Mouse (Mus musculus) spleen, adult 18-20 months (tissue): ENCODE data around the gene Foxred2.

Experiments
- DNase-seq, 2 experiments: peaks; one replicate each; pipeline ENCODE4 v3.0.0; 2022; ENCODE audit warnings: mixed read lengths in 2 of 2

The Foxred2 gene

GRCm38 (mm10) chr15:77941563-77941962, 15.0 kb downstream of the Foxred2 start:
- no peak for DNase-seq

- no peak for DNase-seq
Measured at GRCm38 (mm10) chr15:77938516-77938915, 18.0 kb downstream of the Foxred2 start.

GRCm38 (mm10) chr15:77935673-77936375, 20.7 kb downstream of the Foxred2 start:
- no peak for DNase-seq

- DNase-seq = no peak
Measured at GRCm38 (mm10) chr15:77934968-77935367, 21.6 kb downstream of the Foxred2 start.

GRCm38 (mm10) chr15:77934326-77934725, 22.2 kb downstream of the Foxred2 start:
- DNase-seq = no peak

GRCm38 (mm10) chr15:77933770-77934169, 22.8 kb downstream of the Foxred2 start:
- DNase-seq = peak; percentile 82 to 96

- no peak for DNase-seq
Measured at GRCm38 (mm10) chr15:77933222-77933621, 23.3 kb downstream of the Foxred2 start.

- DNase-seq = no peak
Measured at GRCm38 (mm10) chr15:77931689-77932016, 24.9 kb downstream of the Foxred2 start.

- DNase-seq = no peak
Measured at GRCm38 (mm10) chr15:77930986-77931688, 25.4 kb downstream of the Foxred2 start.

GRCm38 (mm10) chr15:77929804-77930203, 26.7 kb downstream of the Foxred2 start:
- DNase-seq = no peak

- DNase-seq = peak; percentile 81 to 90
Measured at GRCm38 (mm10) chr15:77928673-77929331, 27.7 kb downstream of the Foxred2 start, which contains the start of gene Txn2. Gene Txn2 (minus strand): TSS chr15:77929006.

- DNase-seq = no peak
Measured at GRCm38 (mm10) chr15:77928091-77928490, 28.4 kb downstream of the Foxred2 start.

- DNase-seq = no peak
Measured at GRCm38 (mm10) chr15:77926921-77927320, 29.6 kb downstream of the Foxred2 start.

- no peak for DNase-seq
Measured at GRCm38 (mm10) chr15:77925195-77925594, 31.3 kb downstream of the Foxred2 start.

GRCm38 (mm10) chr15:77923267-77924035, 33.1 kb downstream of the Foxred2 start:
- no peak for DNase-seq

- no peak for DNase-seq
Measured at GRCm38 (mm10) chr15:77922710-77923109, 33.8 kb downstream of the Foxred2 start.

- no peak for DNase-seq
Measured at GRCm38 (mm10) chr15:77921636-77922035, 34.9 kb downstream of the Foxred2 start.

GRCm38 (mm10) chr15:77920511-77921462, 35.7 kb downstream of the Foxred2 start:
- DNase-seq = no peak

- DNase-seq = no peak
Measured at GRCm38 (mm10) chr15:77919441-77919840, 37.1 kb downstream of the Foxred2 start.

- peak; percentile 72 to 83 for DNase-seq
Measured at GRCm38 (mm10) chr15:77916851-77917544, 39.5 kb downstream of the Foxred2 start.

GRCm38 (mm10) chr15:77915287-77915686, 41.2 kb downstream of the Foxred2 start:
- DNase-seq = no peak
